Mouse (Mus musculus): ENCODE measurements around the gene Rbfox3. TPM values are rescaled to one million over a fixed set of nuclear protein-coding genes. Genes with fewer than 3 reads are reported as not detected.

The Rbfox3 gene
- polyA plus RNA-seq, 2 experiments: 0.08 to 0.17 TPM

DNA sequence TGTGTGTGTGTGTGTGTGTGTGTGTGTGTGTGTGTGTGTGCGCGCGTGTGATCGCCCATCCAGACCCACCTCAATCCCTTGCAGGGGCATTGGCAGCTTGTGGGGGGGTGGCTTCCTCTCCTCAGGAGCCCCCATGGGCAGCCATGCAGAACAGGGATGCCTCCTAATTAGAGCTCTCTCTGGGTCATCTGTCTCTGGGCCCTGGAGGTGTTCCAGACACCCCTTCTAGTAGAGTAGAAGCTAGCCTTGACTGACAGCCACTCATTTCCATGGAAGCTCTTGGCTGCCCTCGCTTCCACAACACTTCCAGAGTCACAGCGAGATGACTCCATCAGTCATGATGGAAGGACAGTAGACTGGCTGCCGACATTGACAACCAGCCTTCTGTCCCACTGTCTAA, 140.6 kb downstream of the Rbfox3 start:
- no peak overlapping the region for H3K4me2 ChIP-seq (ENCODE audit: low read depth)
- H3K36me3 ChIP-seq (replicated peaks; ENCODE audit: control insufficient read depth, insufficient read depth, low read depth): no peaks in the 10 kb centered on the region
- ATAC-seq (ENCODE audit: insufficient read depth) (no peak), DNase-seq (ENCODE audit: low read depth in 3 of 3, low spot score in 3 of 3) (no peak)
- no peaks in the 10 kb centered on the region for H3K9me3 ChIP-seq (ENCODE audit: control insufficient read depth, low read length)
- no peaks in the 10 kb centered on the region for H3K27me3 ChIP-seq (ENCODE audit: control insufficient read depth, insufficient read depth, low read length)
- no peak overlapping the region for H3K27ac ChIP-seq
- no peaks in the 10 kb centered on the region for H3K4me1 ChIP-seq (replicated peaks; ENCODE audit: control insufficient read depth in 2 of 2, insufficient read depth in 2 of 2, low read length in 1 of 2)
- TF ChIP-seq CTCF (IDR thresholded peaks at IDR 0.05; ENCODE audit: low read depth): no peak
- TF ChIP-seq EP300 (IDR thresholded peaks at IDR 0.05; ENCODE audit: low read depth): no peak
- H3K9ac ChIP-seq (replicated peaks): no peak overlapping the region
- 64% methylated on average over 7 of the region's 7 CpGs for WGBS (ENCODE audit: insufficient replicate concordance)
- H3K4me3 ChIP-seq (ENCODE audit: insufficient read depth in 1 of 2, low read depth in 2 of 2, low read length in 2 of 2): no peak overlapping the region

- H3K4me3 ChIP-seq (ENCODE audit: insufficient read depth in 1 of 2, low read depth in 2 of 2, low read length in 2 of 2): no peak overlapping the region
- DNase-seq (ENCODE audit: low read depth in 3 of 3, low spot score in 3 of 3) (no peak), ATAC-seq (ENCODE audit: insufficient read depth) (no peak)
- no peak overlapping the region for H3K4me2 ChIP-seq (ENCODE audit: low read depth)
- no peak for TF ChIP-seq EP300 (IDR thresholded peaks at IDR 0.05; ENCODE audit: low read depth)
- TF ChIP-seq CTCF (IDR thresholded peaks at IDR 0.05; ENCODE audit: low read depth): no peak
- no peak overlapping the region for H3K27ac ChIP-seq
- no peaks in the 10 kb centered on the region for H3K36me3 ChIP-seq (replicated peaks; ENCODE audit: control insufficient read depth, insufficient read depth, low read depth)
- no peaks in the 10 kb centered on the region for H3K9me3 ChIP-seq (ENCODE audit: control insufficient read depth, low read length)
- no peak overlapping the region for H3K9ac ChIP-seq (replicated peaks)
- WGBS (ENCODE audit: insufficient replicate concordance): 57% methylated on average over 2 of the region's 2 CpGs
- no peaks in the 10 kb centered on the region for H3K4me1 ChIP-seq (replicated peaks; ENCODE audit: control insufficient read depth in 2 of 2, insufficient read depth in 2 of 2, low read length in 1 of 2)
- no peaks in the 10 kb centered on the region for H3K27me3 ChIP-seq (ENCODE audit: control insufficient read depth, insufficient read depth, low read length)
Observed at GRCm38 (mm10) chr11:118769542-118769941, 141.9 kb downstream of the Rbfox3 start.

- Histone ChIP-seq H3K4me2 (ENCODE audit: low read depth) (no peak overlapping the region), H3K9ac (replicated peaks) (no peak overlapping the region), H3K4me3 (ENCODE audit: insufficient read depth in 1 of 2, low read depth in 2 of 2, low read length in 2 of 2) (no peak overlapping the region), H3K27ac (no peak overlapping the region), H3K4me1 (replicated peaks; ENCODE audit: control insufficient read depth in 2 of 2, insufficient read depth in 2 of 2, low read length in 1 of 2) (no peaks in the 10 kb centered on the region), H3K9me3 (ENCODE audit: control insufficient read depth, low read length) (no peaks in the 10 kb centered on the region), H3K36me3 (replicated peaks; ENCODE audit: control insufficient read depth, insufficient read depth, low read depth) (no peaks in the 10 kb centered on the region), H3K27me3 (ENCODE audit: control insufficient read depth, insufficient read depth, low read length) (no peaks in the 10 kb centered on the region)
- DNase-seq (ENCODE audit: low read depth in 3 of 3, low spot score in 3 of 3) (no peak), ATAC-seq (ENCODE audit: insufficient read depth) (no peak)
- WGBS (ENCODE audit: insufficient replicate concordance): 44% methylated on average over 3 of the region's 3 CpGs
- TF ChIP-seq EP300 (IDR thresholded peaks at IDR 0.05; ENCODE audit: low read depth) (no peak), CTCF (IDR thresholded peaks at IDR 0.05; ENCODE audit: low read depth) (no peak)
Observed at GRCm38 (mm10) chr11:118768441-118768840, 143.0 kb downstream of the Rbfox3 start.

GRCm38 (mm10) chr11:118767411-118767810, 144.0 kb downstream of the Rbfox3 start:
- H3K36me3 ChIP-seq (replicated peaks; ENCODE audit: control insufficient read depth, insufficient read depth, low read depth): no peaks in the 10 kb centered on the region
- DNase-seq (ENCODE audit: low read depth in 3 of 3, low spot score in 3 of 3) (no peak), ATAC-seq (ENCODE audit: insufficient read depth) (no peak)
- no peaks in the 10 kb centered on the region for H3K4me1 ChIP-seq (replicated peaks; ENCODE audit: control insufficient read depth in 2 of 2, insufficient read depth in 2 of 2, low read length in 1 of 2)
- TF ChIP-seq CTCF (IDR thresholded peaks at IDR 0.05; ENCODE audit: low read depth) (no peak), EP300 (IDR thresholded peaks at IDR 0.05; ENCODE audit: low read depth) (no peak)
- 45% methylated on average over 4 of the region's 4 CpGs for WGBS (ENCODE audit: insufficient replicate concordance)
- no peak overlapping the region for H3K4me2 ChIP-seq (ENCODE audit: low read depth)
- no peaks in the 10 kb centered on the region for H3K9me3 ChIP-seq (ENCODE audit: control insufficient read depth, low read length)
- no peak overlapping the region for H3K4me3 ChIP-seq (ENCODE audit: insufficient read depth in 1 of 2, low read depth in 2 of 2, low read length in 2 of 2)
- H3K27ac ChIP-seq: no peak overlapping the region
- H3K9ac ChIP-seq (replicated peaks): no peak overlapping the region
- H3K27me3 ChIP-seq (ENCODE audit: control insufficient read depth, insufficient read depth, low read length): no peaks in the 10 kb centered on the region

DNA sequence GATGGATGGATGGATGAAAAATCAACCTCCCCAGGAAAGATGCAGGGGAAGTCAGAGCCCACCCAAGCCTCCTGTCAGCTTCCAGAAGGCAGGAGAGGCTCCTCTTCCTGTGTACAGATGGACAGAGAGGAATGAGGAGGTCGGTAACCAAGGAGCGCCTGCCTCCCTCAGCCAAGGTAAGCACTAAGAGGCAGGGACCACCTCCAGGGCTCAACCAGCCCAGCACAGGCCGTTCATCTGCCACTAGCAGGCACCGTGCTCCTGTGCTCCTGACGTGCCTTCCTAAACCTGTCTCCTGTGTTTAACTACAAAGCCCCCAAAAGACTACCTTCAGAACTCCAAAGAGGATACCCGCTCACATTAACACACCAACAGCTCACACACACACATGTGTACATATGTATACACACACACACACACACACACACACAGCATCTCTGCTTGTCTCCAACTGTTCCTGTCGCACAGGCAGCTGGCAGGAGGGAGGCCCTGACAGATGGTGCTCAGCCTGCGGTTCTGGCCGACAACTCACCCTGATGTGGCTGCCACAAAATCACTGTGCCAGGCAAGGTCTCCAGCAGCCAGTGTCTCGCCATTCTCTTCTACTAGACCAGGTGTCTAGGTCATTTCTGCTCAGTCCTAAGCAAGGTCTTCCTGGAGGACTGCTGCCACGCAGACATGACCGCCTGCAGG, 151.0 kb downstream of the Rbfox3 start:
- H3K4me1 ChIP-seq (replicated peaks; ENCODE audit: control insufficient read depth in 2 of 2, insufficient read depth in 2 of 2, low read length in 1 of 2): no peaks in the 10 kb centered on the region
- H3K36me3 ChIP-seq (replicated peaks; ENCODE audit: control insufficient read depth, insufficient read depth, low read depth): no peaks in the 10 kb centered on the region
- no peaks in the 10 kb centered on the region for H3K9me3 ChIP-seq (ENCODE audit: control insufficient read depth, low read length)
- no peak overlapping the region for H3K27ac ChIP-seq
- 64% methylated on average over 12 of the region's 12 CpGs for WGBS (ENCODE audit: insufficient replicate concordance)
- DNase-seq (ENCODE audit: low read depth in 3 of 3, low spot score in 3 of 3) (no peak), ATAC-seq (ENCODE audit: insufficient read depth) (no peak)
- no peak overlapping the region for H3K4me3 ChIP-seq (ENCODE audit: insufficient read depth in 1 of 2, low read depth in 2 of 2, low read length in 2 of 2)
- no peak overlapping the region for H3K4me2 ChIP-seq (ENCODE audit: low read depth)
- TF ChIP-seq CTCF (IDR thresholded peaks at IDR 0.05; ENCODE audit: low read depth): no peak
- no peak for TF ChIP-seq EP300 (IDR thresholded peaks at IDR 0.05; ENCODE audit: low read depth)
- no peak overlapping the region for H3K9ac ChIP-seq (replicated peaks)
- no peaks in the 10 kb centered on the region for H3K27me3 ChIP-seq (ENCODE audit: control insufficient read depth, insufficient read depth, low read length)

Measured in liver, embryonic 14.5 days (tissue).